ENCODE assay signal across 9 mouse cellular contexts in genomic region chr10:84230011-84230781, GRCm38 (mm10).
A peak's percentile ranks its signal among the peaks of the same experiment; 100 is the strongest.
DNase-seq lines count a peak whose midpoint lies in the region; ATAC-seq lines count a peak whose summit lies in the region.
"Had no signal": no experiment of that assay in that cellular context is flagged by ENCODE, and none has a peak within 500 bp of the region (broad histone marks: within the 10 kb centered on the region; RNA-seq: fewer than 3 reads in every experiment).

No protein-coding gene starts in this region.

- intact Hi-C loops in heart, postnatal 14 days (cut with DNase I) = loop anchor here (5.0 kb wide), 1 partner anchor 157 kb away; no protein-coding TSS in a partner anchor

- no peak for ATAC-seq in megakaryocyte progenitor cell, adult 5-6 weeks (replicated peaks; ENCODE audit: poor library complexity)
- ATAC-seq: liver, embryonic 12.5 days had no signal

- peak; percentile 70 for DNase-seq in right cerebral cortex, adult 18-20 months
- DNase-seq in right cerebral cortex, postnatal 10 days (ENCODE audit: low spot score in 2 of 2) = no peak
- DNase-seq in heart, adult 18-20 months = peak; percentile 76 to 86
- DNase-seq in heart, postnatal 14 days = peak; percentile 53 to 71
- peak; percentile 13 for DNase-seq in skeletal muscle tissue, adult 2 months (ENCODE audit: low read depth, low spot score)
- DNase-seq in spleen, adult 12 weeks (ENCODE audit: low spot score) = no peak
- DNase-seq in thymus, postnatal 25 days = no peak

Comparison
In these comparisons a context has a peak if more than half of its experiments do, and no peak if none do; other contexts are left out.
1. DNase-seq: peak in right cerebral cortex, adult 18-20 months (single experiment), heart, adult 18-20 months (2 of 2), heart, postnatal 14 days (2 of 2) and skeletal muscle tissue, adult 2 months (single experiment); none in right cerebral cortex, postnatal 10 days (0 of 2), spleen, adult 12 weeks (single experiment) and thymus, postnatal 25 days (single experiment).